Mouse (Mus musculus): ENCODE results near the gene Cideb. TPM values are rescaled to one million over a fixed set of nuclear protein-coding genes. Genes with fewer than 3 reads are reported as not detected.

Gene Cideb
- polyA plus RNA-seq, 1 experiment from 2014 or later, result 118 TPM

GRCm38 (mm10) chr14:55707397-55707796 lies 50.9 kb downstream of the Cideb start:
- Histone ChIP-seq H3K4me3 (ENCODE audit: low read length) (no peak overlapping the region), H3K9me3 (ENCODE audit: control insufficient read depth, low read length) (no peaks in the 10 kb centered on the region), H3K36me3 (ENCODE audit: control insufficient read depth, insufficient read depth, low read length) (no peaks in the 10 kb centered on the region), H3K27ac (ENCODE audit: low read length) (no peak overlapping the region), H3K9ac (ENCODE audit: low read depth, low read length) (no peak overlapping the region), H3K4me1 (ENCODE audit: control insufficient read depth, insufficient read depth, low read length) (peaks cover 3% of the 10 kb centered on the region; the same call in 1 of the 2 replicates), H3K4me2 (ENCODE audit: low read depth, low read length) (no peak overlapping the region), H3K27me3 (replicated peaks; ENCODE audit: control insufficient read depth, insufficient read depth, low read length) (no peaks in the 10 kb centered on the region)
- ATAC-seq, result 0 out of 2 replicates have a peak, but pooled peaks have one; percentile 8
- WGBS, result 72% methylated on average over 5 of the region's 5 CpGs

- H3K4me1 ChIP-seq (ENCODE audit: control insufficient read depth, insufficient read depth, low read length), result peaks cover 3% of the 10 kb centered on the region; the same call in 1 of the 2 replicates
- no peak overlapping the region for H3K27ac ChIP-seq (ENCODE audit: low read length)
- H3K4me3 ChIP-seq (ENCODE audit: low read length), result no peak overlapping the region
- no peaks in the 10 kb centered on the region for H3K27me3 ChIP-seq (replicated peaks; ENCODE audit: control insufficient read depth, insufficient read depth, low read length)
- H3K9me3 ChIP-seq (ENCODE audit: control insufficient read depth, low read length), result no peaks in the 10 kb centered on the region
- H3K36me3 ChIP-seq (ENCODE audit: control insufficient read depth, insufficient read depth, low read length), result no peaks in the 10 kb centered on the region
- 82% methylated on average over 8 of the region's 8 CpGs for WGBS
- no peak overlapping the region for H3K9ac ChIP-seq (ENCODE audit: low read depth, low read length)
- ATAC-seq, result no peak
- H3K4me2 ChIP-seq (ENCODE audit: low read depth, low read length), result no peak overlapping the region
These were observed 52.1 kb downstream of the Cideb start for GRCm38 (mm10) chr14:55706051-55706600.

Other genes starting within 250 kb of the Cideb start
- 0.61 TPM in 2 replicates for gene Cpne6, start 248.0 kb downstream of the Cideb start, polyA plus RNA-seq (2015; fragmentation: Nextera tagmentation; extraction: Ambion mirVana)
- gene Nrl, start 233.5 kb downstream of the Cideb start, polyA plus RNA-seq (2015; fragmentation: Nextera tagmentation; extraction: Ambion mirVana), result not detected in 2 replicates
- gene Pck2, start 218.2 kb downstream of the Cideb start, polyA plus RNA-seq (2015; fragmentation: Nextera tagmentation; extraction: Ambion mirVana), result 46.2 and 51.8 TPM in 2 replicates
- 102 and 104 TPM in 2 replicates for gene Dcaf11, start 198.5 kb downstream of the Cideb start, polyA plus RNA-seq (2015; fragmentation: Nextera tagmentation; extraction: Ambion mirVana)
- gene A730061H03Rik, start 198.1 kb downstream of the Cideb start, polyA plus RNA-seq (2015; fragmentation: Nextera tagmentation; extraction: Ambion mirVana), result 2.0 and 2.2 TPM in 2 replicates
- gene Fitm1, start 182.8 kb downstream of the Cideb start, polyA plus RNA-seq (2015; fragmentation: Nextera tagmentation; extraction: Ambion mirVana), result 0.18 and 0.28 TPM in 2 replicates
- 217 and 224 TPM in 2 replicates for gene Psme1, start 180.3 kb downstream of the Cideb start, polyA plus RNA-seq (2015; fragmentation: Nextera tagmentation; extraction: Ambion mirVana)
- gene Emc9, start 173.2 kb downstream of the Cideb start, polyA plus RNA-seq (2015; fragmentation: Nextera tagmentation; extraction: Ambion mirVana), result 14.0 and 15.6 TPM in 2 replicates
- gene Psme2, start 167.3 kb downstream of the Cideb start, polyA plus RNA-seq (2015; fragmentation: Nextera tagmentation; extraction: Ambion mirVana), result 347 and 368 TPM in 2 replicates
- gene Rnf31, start 166.8 kb downstream of the Cideb start, polyA plus RNA-seq (2015; fragmentation: Nextera tagmentation; extraction: Ambion mirVana), result 19.0 and 19.8 TPM in 2 replicates
- 11.6 and 12.9 TPM in 2 replicates for gene Irf9, start 154.9 kb downstream of the Cideb start, polyA plus RNA-seq (2015; fragmentation: Nextera tagmentation; extraction: Ambion mirVana)
- 13.1 and 13.9 TPM in 2 replicates for gene Rec8, start 140.4 kb downstream of the Cideb start, polyA plus RNA-seq (2015; fragmentation: Nextera tagmentation; extraction: Ambion mirVana)
- gene Ipo4, start 122.5 kb downstream of the Cideb start, polyA plus RNA-seq (2015; fragmentation: Nextera tagmentation; extraction: Ambion mirVana), result 65.5 and 71.1 TPM in 2 replicates
- 0.53 and 0.70 TPM in 2 replicates for gene Gm49378, start 120.6 kb downstream of the Cideb start, polyA plus RNA-seq (2015; fragmentation: Nextera tagmentation; extraction: Ambion mirVana)
- gene Tm9sf1, start 114.7 kb downstream of the Cideb start, polyA plus RNA-seq (2015; fragmentation: Nextera tagmentation; extraction: Ambion mirVana), result 131 and 133 TPM in 2 replicates
- 1.0 and 1.3 TPM in 2 replicates for gene Tssk4, start 108.3 kb downstream of the Cideb start, polyA plus RNA-seq (2015; fragmentation: Nextera tagmentation; extraction: Ambion mirVana)
- 65.6 and 70.7 TPM in 2 replicates for gene Mdp1, start 98.0 kb downstream of the Cideb start, polyA plus RNA-seq (2015; fragmentation: Nextera tagmentation; extraction: Ambion mirVana)
- gene Gmpr2, start 86.5 kb downstream of the Cideb start, polyA plus RNA-seq (2015; fragmentation: Nextera tagmentation; extraction: Ambion mirVana), result 52.3 and 58.4 TPM in 2 replicates
- 464 and 495 TPM in 2 replicates for gene Nedd8, start 86.3 kb downstream of the Cideb start, polyA plus RNA-seq (2015; fragmentation: Nextera tagmentation; extraction: Ambion mirVana)
- gene Tinf2, start 76.6 kb downstream of the Cideb start, polyA plus RNA-seq (2015; fragmentation: Nextera tagmentation; extraction: Ambion mirVana), result 32.6 and 37.1 TPM in 2 replicates
- 0.75 and 1.4 TPM in 2 replicates for gene Tgm1, start 44.5 kb downstream of the Cideb start, polyA plus RNA-seq (2015; fragmentation: Nextera tagmentation; extraction: Ambion mirVana)
- gene Rabggta, start 36.2 kb downstream of the Cideb start, polyA plus RNA-seq (2015; fragmentation: Nextera tagmentation; extraction: Ambion mirVana), result 36.9 and 37.5 TPM in 2 replicates
- gene Dhrs1, start 12.8 kb downstream of the Cideb start, polyA plus RNA-seq (2015; fragmentation: Nextera tagmentation; extraction: Ambion mirVana), result 151 and 173 TPM in 2 replicates
- 28.3 and 33.6 TPM in 2 replicates for gene Nop9, start 12.8 kb downstream of the Cideb start, polyA plus RNA-seq (2015; fragmentation: Nextera tagmentation; extraction: Ambion mirVana)
- gene Ltb4r2, start 3.0 kb upstream of the Cideb start, polyA plus RNA-seq (2015; fragmentation: Nextera tagmentation; extraction: Ambion mirVana), result 0.35 and 0.82 TPM in 2 replicates
- 1.0 and 1.1 TPM in 2 replicates for gene Ltb4r1, start 7.5 kb upstream of the Cideb start, polyA plus RNA-seq (2015; fragmentation: Nextera tagmentation; extraction: Ambion mirVana)
- gene Adcy4, start 25.6 kb upstream of the Cideb start, polyA plus RNA-seq (2015; fragmentation: Nextera tagmentation; extraction: Ambion mirVana), result 6.5 and 6.6 TPM in 2 replicates
- gene Ripk3, start 30.4 kb upstream of the Cideb start, polyA plus RNA-seq (2015; fragmentation: Nextera tagmentation; extraction: Ambion mirVana), result 51.2 and 55.8 TPM in 2 replicates
- gene Nfatc4, start 64.7 kb upstream of the Cideb start, polyA plus RNA-seq (2015; fragmentation: Nextera tagmentation; extraction: Ambion mirVana), result 21.1 and 21.2 TPM in 2 replicates
- gene Nynrin, start 95.6 kb upstream of the Cideb start, polyA plus RNA-seq (2015; fragmentation: Nextera tagmentation; extraction: Ambion mirVana), result 12.6 and 13.6 TPM in 2 replicates
- 0.17 and 0.27 TPM in 2 replicates for gene Cbln3, start 125.9 kb upstream of the Cideb start, polyA plus RNA-seq (2015; fragmentation: Nextera tagmentation; extraction: Ambion mirVana)
- 12.5 and 13.6 TPM in 2 replicates for gene Khnyn, start 126.5 kb upstream of the Cideb start, polyA plus RNA-seq (2015; fragmentation: Nextera tagmentation; extraction: Ambion mirVana)
- gene Sdr39u1, start 141.8 kb upstream of the Cideb start, polyA plus RNA-seq (2015; fragmentation: Nextera tagmentation; extraction: Ambion mirVana), result 85.2 and 89.2 TPM in 2 replicates
- gene Cma1, start 186.2 kb upstream of the Cideb start, polyA plus RNA-seq (2015; fragmentation: Nextera tagmentation; extraction: Ambion mirVana), result 4.1 and 5.7 TPM in 2 replicates
- gene Cma2, start 192.5 kb upstream of the Cideb start, polyA plus RNA-seq (2015; fragmentation: Nextera tagmentation; extraction: Ambion mirVana), result not detected in 2 replicates